Mouse (Mus musculus): Measurements from ENCODE around the gene Ctsr. TPM values are rescaled to one million over a fixed set of nuclear protein-coding genes. Genes with fewer than 3 reads are reported as not detected.
"Not testable (repeated sequence)": the region's sequence is repeated elsewhere in the genome, so short reads cannot be mapped to it uniquely, and the experiment has no call there.

The Ctsr gene
- polyA plus RNA-seq (2015; fragmentation: Nextera tagmentation; extraction: Ambion mirVana): not detected in 2 replicates

GRCm38 (mm10) chr13:61164156-61164555 lies at the start of gene Ctsr:
Ctsr (minus strand) TSS chr13:61164256.
- H3K4me3 ChIP-seq (replicated peaks; ENCODE audit: low read length): no peak within 1 kb of the TSS
- H3K4me1 ChIP-seq (replicated peaks; ENCODE audit: control insufficient read depth, insufficient read depth, low read length): no peaks in the 10 kb centered on the region
- H3K4me2 ChIP-seq (ENCODE audit: low read length): no peak within 1 kb of the TSS
- H3K9me3 ChIP-seq (ENCODE audit: control insufficient read depth, low read length): peaks cover 13% of the 10 kb centered on the region
- ATAC-seq: no peak
- no peak within 1 kb of the TSS for H3K27ac ChIP-seq (ENCODE audit: low read length)
- no peaks in the 10 kb centered on the region for H3K36me3 ChIP-seq (ENCODE audit: control insufficient read depth, insufficient read depth)
- 87% methylated on average over 1 of the region's 1 CpGs for WGBS
- H3K9ac ChIP-seq (replicated peaks; ENCODE audit: low read depth, low read length): no peak within 1 kb of the TSS
- H3K27me3 ChIP-seq (replicated peaks; ENCODE audit: control insufficient read depth, insufficient read depth, low read length): no peaks in the 10 kb centered on the region

GRCm38 (mm10) chr13:61203310-61203709 lies 39.3 kb upstream of the Ctsr start, which contains the start of gene Cts6:
Cts6 (minus strand) TSS chr13:61203410.
- no peak within 1 kb of the TSS for H3K27ac ChIP-seq (ENCODE audit: low read length)
- 93% methylated on average over 3 of the region's 3 CpGs for WGBS
- no peak within 1 kb of the TSS for H3K4me2 ChIP-seq (ENCODE audit: low read length)
- H3K36me3 ChIP-seq (ENCODE audit: control insufficient read depth, insufficient read depth): no peaks in the 10 kb centered on the region
- ATAC-seq: no peak
- no peaks in the 10 kb centered on the region for H3K27me3 ChIP-seq (replicated peaks; ENCODE audit: control insufficient read depth, insufficient read depth, low read length)
- H3K9me3 ChIP-seq (ENCODE audit: control insufficient read depth, low read length): peaks cover 14% of the 10 kb centered on the region
- H3K4me3 ChIP-seq (replicated peaks; ENCODE audit: low read length): no peak within 1 kb of the TSS
- H3K9ac ChIP-seq (replicated peaks; ENCODE audit: low read depth, low read length): no peak within 1 kb of the TSS
- no peaks in the 10 kb centered on the region for H3K4me1 ChIP-seq (replicated peaks; ENCODE audit: control insufficient read depth, insufficient read depth, low read length)

GRCm38 (mm10) chr13:61185151-61185933 lies 21.3 kb upstream of the Ctsr start:
- not testable (repeated sequence) for H3K4me2 ChIP-seq (ENCODE audit: low read length); H3K9me3 ChIP-seq (ENCODE audit: control insufficient read depth, low read length); H3K36me3 ChIP-seq (ENCODE audit: control insufficient read depth, insufficient read depth); H3K27ac ChIP-seq (ENCODE audit: low read length); ATAC-seq; H3K4me3 ChIP-seq (replicated peaks; ENCODE audit: low read length); H3K27me3 ChIP-seq (replicated peaks; ENCODE audit: control insufficient read depth, insufficient read depth, low read length); H3K4me1 ChIP-seq (replicated peaks; ENCODE audit: control insufficient read depth, insufficient read depth, low read length); H3K9ac ChIP-seq (replicated peaks; ENCODE audit: low read depth, low read length)
- 74% methylated on average over 5 of the region's 5 CpGs for WGBS

- H3K36me3 ChIP-seq (ENCODE audit: control insufficient read depth, insufficient read depth): no peaks in the 10 kb centered on the region
- no peaks in the 10 kb centered on the region for H3K4me1 ChIP-seq (replicated peaks; ENCODE audit: control insufficient read depth, insufficient read depth, low read length)
- H3K4me2 ChIP-seq (ENCODE audit: low read length): no peak overlapping the region
- ATAC-seq: no peak
- H3K27me3 ChIP-seq (replicated peaks; ENCODE audit: control insufficient read depth, insufficient read depth, low read length): no peaks in the 10 kb centered on the region
- H3K27ac ChIP-seq (ENCODE audit: low read length): no peak overlapping the region
- H3K9ac ChIP-seq (replicated peaks; ENCODE audit: low read depth, low read length): no peak overlapping the region
- H3K9me3 ChIP-seq (ENCODE audit: control insufficient read depth, low read length): peaks cover 14% of the 10 kb centered on the region
- H3K4me3 ChIP-seq (replicated peaks; ENCODE audit: low read length): no peak overlapping the region
- WGBS: 88% methylated on average over 4 of the region's 4 CpGs
Observed at GRCm38 (mm10) chr13:61164622-61165021, 566 bp upstream of the Ctsr start.

Other genes starting within 250 kb of the Ctsr start
- not detected in 2 replicates for gene Gm49393, start 228.7 kb downstream of the Ctsr start, polyA plus RNA-seq (2015; fragmentation: Nextera tagmentation; extraction: Ambion mirVana)
- gene Gm49391, start 227.7 kb downstream of the Ctsr start, polyA plus RNA-seq (2015; fragmentation: Nextera tagmentation; extraction: Ambion mirVana): 0.36 and 1.2 TPM in 2 replicates
- 13.6 and 15.7 TPM in 2 replicates for gene Ctla2a, start 227.6 kb downstream of the Ctsr start, polyA plus RNA-seq (2015; fragmentation: Nextera tagmentation; extraction: Ambion mirVana)
- not detected in 2 replicates for gene Tpbpa, start 222.3 kb downstream of the Ctsr start, polyA plus RNA-seq (2015; fragmentation: Nextera tagmentation; extraction: Ambion mirVana)
- gene Ctsj, start 158.3 kb downstream of the Ctsr start, polyA plus RNA-seq (2015; fragmentation: Nextera tagmentation; extraction: Ambion mirVana): not detected in 2 replicates
- gene Ctsq, start 123.6 kb downstream of the Ctsr start, polyA plus RNA-seq (2015; fragmentation: Nextera tagmentation; extraction: Ambion mirVana): not detected in 2 replicates
- gene Cts6, start 39.2 kb upstream of the Ctsr start, polyA plus RNA-seq (2015; fragmentation: Nextera tagmentation; extraction: Ambion mirVana): not detected in 2 replicates
- not detected in 2 replicates for gene Cts8, start 91.1 kb upstream of the Ctsr start, polyA plus RNA-seq (2015; fragmentation: Nextera tagmentation; extraction: Ambion mirVana)
- not detected in 2 replicates for gene Gm49398, start 124.6 kb upstream of the Ctsr start, polyA plus RNA-seq (2015; fragmentation: Nextera tagmentation; extraction: Ambion mirVana)
- not detected in 2 replicates for gene Cts7, start 193.9 kb upstream of the Ctsr start, polyA plus RNA-seq (2015; fragmentation: Nextera tagmentation; extraction: Ambion mirVana)